ENCODE assay signal across 11 mouse cellular contexts in the genomic region with DNA sequence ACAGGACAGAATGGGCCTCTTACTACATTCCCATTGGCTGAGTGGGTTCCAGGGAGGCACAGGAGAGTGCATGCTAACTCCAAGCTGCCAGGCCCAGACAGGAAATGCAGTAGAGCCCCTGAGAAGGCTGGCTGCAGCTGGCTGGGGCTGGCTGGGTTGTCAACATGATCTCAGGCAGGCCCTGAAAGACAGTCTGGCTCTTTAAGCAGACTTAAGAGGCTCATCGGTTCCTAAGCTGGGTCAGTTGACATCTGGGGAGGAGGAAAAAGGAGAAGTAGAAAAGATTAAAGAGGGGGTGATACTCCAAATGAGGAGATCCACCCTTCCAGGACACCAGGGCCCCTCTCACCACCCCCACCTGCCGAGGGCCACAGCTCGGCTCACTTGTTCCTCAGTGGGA. TPM values are rescaled to one million over a fixed set of nuclear protein-coding genes. Genes with fewer than 3 reads are reported as not detected.
DNase-seq lines count a peak whose midpoint lies in the region; ATAC-seq lines count a peak whose summit lies in the region.
"Had no signal": no experiment of that assay in that cellular context is flagged by ENCODE, and none has a peak within 500 bp of the region (broad histone marks: within the 10 kb centered on the region; RNA-seq: fewer than 3 reads in every experiment).

No protein-coding gene starts in this region.

- no peaks in the 10 kb centered on the region for H3K36me3 ChIP-seq in lung, embryonic 16.5 days (ENCODE audit: control insufficient read depth, insufficient read depth, low read length)
- H3K36me3 ChIP-seq in kidney, embryonic 15.5 days, result no peaks in the 10 kb centered on the region
- H3K36me3 ChIP-seq: neural tube, embryonic 15.5 days had no signal

- peak; percentile 24 for DNase-seq in embryo, embryonic 10 days (ENCODE audit: low spot score)
- DNase-seq in embryo, embryonic 10.5 days (ENCODE audit: low spot score), result no peak
- DNase-seq in lung, postnatal 14 days, result no peak
- DNase-seq in thymus, postnatal 10 days (ENCODE audit: low spot score in 2 of 2), result peak; percentile 16 to 51
- DNase-seq in right cerebral cortex, postnatal 25 days, result no peak
- DNase-seq in spleen, adult 12 weeks (ENCODE audit: low spot score), result no peak
- DNase-seq: cerebellum, adult 8-10 months had no signal

- no peak overlapping the region for H3K4me2 ChIP-seq in lung, embryonic 16.5 days (ENCODE audit: low read depth, low read length)
- H3K4me2 ChIP-seq in kidney, embryonic 15.5 days, result no peak overlapping the region
- H3K4me2 ChIP-seq: neural tube, embryonic 15.5 days had no signal

- 0 out of 2 replicates have a peak, but pooled peaks have one; percentile 34 for ATAC-seq in lung, embryonic 16.5 days (ENCODE audit: low read depth)
- no peak for ATAC-seq in kidney, embryonic 15.5 days (replicated peaks; ENCODE audit: low FRiP score)
- ATAC-seq: forebrain, embryonic 14.5 days had no signal

- H3K4me3 ChIP-seq in lung, embryonic 16.5 days (ENCODE audit: low read length), result no peak overlapping the region
- H3K4me3 ChIP-seq in kidney, embryonic 15.5 days (replicated peaks), result no peak overlapping the region
- H3K4me3 ChIP-seq: neural tube, embryonic 15.5 days had no signal

- H3K4me1 ChIP-seq in lung, embryonic 16.5 days (replicated peaks; ENCODE audit: control insufficient read depth, insufficient read depth, low read length), result peaks cover 5% of the 10 kb centered on the region; the same call in 1 of the 2 replicates
- peaks cover 26% of the 10 kb centered on the region for H3K4me1 ChIP-seq in kidney, embryonic 15.5 days
- H3K4me1 ChIP-seq: neural tube, embryonic 15.5 days had no signal

- H3K27ac ChIP-seq in lung, embryonic 16.5 days (ENCODE audit: low read length), result no peak overlapping the region
- peak overlapping the region; percentile 41; the same call in 1 of the 2 replicates for H3K27ac ChIP-seq in kidney, embryonic 15.5 days
- H3K27ac ChIP-seq: neural tube, embryonic 15.5 days had no signal

- no peaks in the 10 kb centered on the region for H3K27me3 ChIP-seq in lung, embryonic 16.5 days (ENCODE audit: control insufficient read depth, insufficient read depth, low read depth, low read length)
- no peaks in the 10 kb centered on the region for H3K27me3 ChIP-seq in kidney, embryonic 15.5 days
- H3K27me3 ChIP-seq: neural tube, embryonic 15.5 days had no signal

- no peaks in the 10 kb centered on the region for H3K9me3 ChIP-seq in lung, embryonic 16.5 days (ENCODE audit: control insufficient read depth, low read length)
- H3K9me3 ChIP-seq in kidney, embryonic 15.5 days (replicated peaks), result no peaks in the 10 kb centered on the region
- H3K9me3 ChIP-seq: neural tube, embryonic 15.5 days had no signal

- WGBS in lung, embryonic 16.5 days, result 59% methylated on average over 3 of the region's 3 CpGs
- WGBS in kidney, embryonic 15.5 days, result 51% methylated on average over 3 of the region's 3 CpGs

- no peak overlapping the region for H3K9ac ChIP-seq in lung, embryonic 16.5 days (ENCODE audit: low read length)
- H3K9ac ChIP-seq in kidney, embryonic 15.5 days, result no peak overlapping the region
- H3K9ac ChIP-seq: neural tube, embryonic 15.5 days had no signal

RNA-seq across cellular contexts. Expression of gene Plekha7, which starts 13.2 kb away (rescaled TPM):
- 10.9 and 14.0 TPM in 2 replicates for polyA plus RNA-seq in lung, embryonic 16.5 days (2015; fragmentation: Nextera tagmentation; extraction: Ambion mirVana)
- 14.1 and 14.4 TPM in 2 replicates for polyA plus RNA-seq in kidney, embryonic 15.5 days (2015; fragmentation: Nextera tagmentation; extraction: Ambion mirVana)

RNA-seq across cellular contexts. Expression of gene Rps13, which starts 39.0 kb away (rescaled TPM):
- 711 and 717 TPM in 2 replicates for polyA plus RNA-seq in lung, embryonic 16.5 days (2015; fragmentation: Nextera tagmentation; extraction: Ambion mirVana)
- 840 and 852 TPM in 2 replicates for polyA plus RNA-seq in kidney, embryonic 15.5 days (2015; fragmentation: Nextera tagmentation; extraction: Ambion mirVana)

Comparison
In these comparisons a context has a peak if more than half of its experiments do, and no peak if none do; other contexts are left out.
1. DNase-seq: peak in embryo, embryonic 10 days (single experiment) and thymus, postnatal 10 days (2 of 2); none in embryo, embryonic 10.5 days (single experiment), lung, postnatal 14 days (single experiment), right cerebral cortex, postnatal 25 days (single experiment) and spleen, adult 12 weeks (single experiment).